Mouse (Mus musculus) neural tube, embryonic 14.5 days (tissue): ENCODE results near the gene Kel. TPM values are rescaled to one million over a fixed set of nuclear protein-coding genes. Genes with fewer than 3 reads are reported as not detected.

Source experiments
- ATAC-seq: fragments of 200-750 bp; cut with Nextera tagmentation; 2 replicates; pipeline ENCODE4 v1.8.0; 2017; ENCODE audit warnings: low read depth, mild to moderate bottlenecking, moderate TSS enrichment, moderate library complexity
- H3K27ac ChIP-seq: fragments of 300-500 bp; sonication (generic); 2 replicates; pipeline ENCODE4 v1.5.1; 2014; ENCODE audit warnings: low read depth, mild to moderate bottlenecking, control low read depth, low read length, moderate library complexity, mixed read lengths
- H3K27me3 ChIP-seq: fragments of 300-500 bp; sonication (generic); 2 replicates; pipeline ENCODE4 v1.6.1; 2014; ENCODE audit warnings: low read length; ENCODE audit not compliant: control insufficient read depth, insufficient read depth
- H3K36me3 ChIP-seq: fragments of 300-500 bp; sonication (generic); 2 replicates; pipeline ENCODE4 v1.6.1; 2014; ENCODE audit warnings: low read length, mixed read lengths; ENCODE audit not compliant: control insufficient read depth, insufficient read depth
- H3K4me1 ChIP-seq: fragments of 300-500 bp; sonication (generic); 2 replicates; pipeline ENCODE4 v1.6.1; 2014; ENCODE audit warnings: low read length; ENCODE audit not compliant: control insufficient read depth, insufficient read depth
- H3K4me2 ChIP-seq: fragments of 300-500 bp; sonication (generic); 2 replicates; pipeline ENCODE4 v1.6.1; 2014; ENCODE audit warnings: mild to moderate bottlenecking, low read depth, low read length, control low read depth
- H3K4me3 ChIP-seq: fragments of 300-500 bp; sonication (generic); 2 replicates; pipeline ENCODE4 v1.5.1; 2014; ENCODE audit warnings: low read depth, low read length, control low read depth, mixed read lengths
- H3K9ac ChIP-seq: fragments of 300-500 bp; sonication (generic); replicated peaks from 2 replicates; pipeline ENCODE4 v1.6.1; 2014; ENCODE audit warnings: low read depth, mild to moderate bottlenecking, control low read depth, low read length, mixed read lengths
- H3K9me3 ChIP-seq: fragments of 300-500 bp; sonication (generic); 2 replicates; pipeline ENCODE4 v1.6.1; 2016; ENCODE audit warnings: low read length; ENCODE audit not compliant: control insufficient read depth
- WGBS: fragments of 180-500 bp; shearing (Covaris S2); extraction: QIAGEN DNeasy Blood & Tissue Kit; methylation state at CpG from one replicate; pipeline ENCODE4 v1.1.7; 2014; 5-methylcytosine and 5-hydroxymethylcytosine counted together
- polyA plus RNA-seq: library from polyadenylated mRNA; unstranded; fragments of >200 nt; fragmentation: Nextera tagmentation; extraction: Ambion mirVana; gene quantifications from 2 replicates; pipeline ENCODE4 v1.2.1, GENCODE M21; 2014

Gene Kel
- polyA plus RNA-seq, 1 experiment from 2014 or later: 0.37 TPM

- ATAC-seq: no peak
- H3K4me1 ChIP-seq: no peaks in the 10 kb centered on the region
- no peaks in the 10 kb centered on the region for H3K36me3 ChIP-seq
- no peak overlapping the region for H3K27ac ChIP-seq
- 81% methylated on average over 1 of the region's 1 CpGs for WGBS
- H3K9ac ChIP-seq: no peak overlapping the region
- H3K4me3 ChIP-seq: no peak overlapping the region
- H3K27me3 ChIP-seq: no peaks in the 10 kb centered on the region
- H3K9me3 ChIP-seq: no peaks in the 10 kb centered on the region
- no peak overlapping the region for H3K4me2 ChIP-seq
Measured at GRCm38 (mm10) chr6:41658487-41658886, 45.7 kb downstream of the Kel start.

GRCm38 (mm10) chr6:41654648-41655047 is 49.5 kb downstream of the Kel start:
- Histone ChIP-seq H3K27ac (no peak overlapping the region), H3K4me1 (no peaks in the 10 kb centered on the region), H3K36me3 (no peaks in the 10 kb centered on the region), H3K4me2 (no peak overlapping the region), H3K4me3 (no peak overlapping the region), H3K9me3 (no peaks in the 10 kb centered on the region), H3K27me3 (no peaks in the 10 kb centered on the region), H3K9ac (no peak overlapping the region)
- no peak for ATAC-seq
- WGBS: 91% methylated on average over 8 of the region's 8 CpGs

GRCm38 (mm10) chr6:41653173-41653572 is 51.0 kb downstream of the Kel start:
- no peak overlapping the region for H3K4me3 ChIP-seq
- H3K4me1 ChIP-seq: no peaks in the 10 kb centered on the region
- H3K27ac ChIP-seq: no peak overlapping the region
- H3K36me3 ChIP-seq: no peaks in the 10 kb centered on the region
- ATAC-seq: no peak
- no peak overlapping the region for H3K4me2 ChIP-seq
- WGBS: 94% methylated on average over 5 of the region's 5 CpGs
- H3K9me3 ChIP-seq: no peaks in the 10 kb centered on the region
- H3K27me3 ChIP-seq: no peaks in the 10 kb centered on the region
- H3K9ac ChIP-seq: no peak overlapping the region

- no peaks in the 10 kb centered on the region for H3K27me3 ChIP-seq
- no peak overlapping the region for H3K4me2 ChIP-seq
- no peaks in the 10 kb centered on the region for H3K36me3 ChIP-seq
- no peak overlapping the region for H3K9ac ChIP-seq
- no peak overlapping the region for H3K27ac ChIP-seq
- H3K9me3 ChIP-seq: no peaks in the 10 kb centered on the region
- ATAC-seq: no peak
- H3K4me3 ChIP-seq: no peak overlapping the region
- H3K4me1 ChIP-seq: no peaks in the 10 kb centered on the region
Measured at GRCm38 (mm10) chr6:41646672-41647071, 57.5 kb downstream of the Kel start.

GRCm38 (mm10) chr6:41646220-41646619 is 57.9 kb downstream of the Kel start:
- Histone ChIP-seq H3K4me2 (no peak overlapping the region), H3K27ac (no peak overlapping the region), H3K36me3 (no peaks in the 10 kb centered on the region), H3K9me3 (no peaks in the 10 kb centered on the region), H3K4me3 (no peak overlapping the region), H3K27me3 (no peaks in the 10 kb centered on the region), H3K9ac (no peak overlapping the region), H3K4me1 (no peaks in the 10 kb centered on the region)
- 92% methylated on average over 3 of the region's 3 CpGs for WGBS
- no peak for ATAC-seq

- H3K4me2 ChIP-seq: no peak overlapping the region
- H3K9ac ChIP-seq: no peak overlapping the region
- H3K27ac ChIP-seq: no peak overlapping the region
- no peak overlapping the region for H3K4me3 ChIP-seq
- H3K9me3 ChIP-seq: no peaks in the 10 kb centered on the region
- H3K27me3 ChIP-seq: no peaks in the 10 kb centered on the region
- H3K4me1 ChIP-seq: no peaks in the 10 kb centered on the region
- H3K36me3 ChIP-seq: no peaks in the 10 kb centered on the region
- WGBS: 94% methylated on average over 3 of the region's 3 CpGs
- no peak for ATAC-seq
Measured at GRCm38 (mm10) chr6:41643227-41643626, 60.9 kb downstream of the Kel start.

- H3K4me2 ChIP-seq: no peak overlapping the region
- 90% methylated on average over 4 of the region's 4 CpGs for WGBS
- no peak overlapping the region for H3K9ac ChIP-seq
- no peak for ATAC-seq
- H3K9me3 ChIP-seq: no peaks in the 10 kb centered on the region
- no peaks in the 10 kb centered on the region for H3K36me3 ChIP-seq
- H3K4me3 ChIP-seq: no peak overlapping the region
- H3K27ac ChIP-seq: no peak overlapping the region
- H3K4me1 ChIP-seq: no peaks in the 10 kb centered on the region
- no peaks in the 10 kb centered on the region for H3K27me3 ChIP-seq
Measured at GRCm38 (mm10) chr6:41642765-41643164, 61.4 kb downstream of the Kel start.

GRCm38 (mm10) chr6:41641173-41641866 is 62.8 kb downstream of the Kel start:
- H3K4me3 ChIP-seq: no peak overlapping the region
- H3K27ac ChIP-seq: no peak overlapping the region
- no peaks in the 10 kb centered on the region for H3K9me3 ChIP-seq
- H3K36me3 ChIP-seq: no peaks in the 10 kb centered on the region
- no peak for ATAC-seq
- no peaks in the 10 kb centered on the region for H3K4me1 ChIP-seq
- WGBS: 89% methylated on average over 6 of the region's 6 CpGs
- no peak overlapping the region for H3K9ac ChIP-seq
- H3K4me2 ChIP-seq: no peak overlapping the region
- H3K27me3 ChIP-seq: no peaks in the 10 kb centered on the region

- H3K4me1 ChIP-seq: no peaks in the 10 kb centered on the region
- H3K4me3 ChIP-seq: no peak overlapping the region
- H3K27me3 ChIP-seq: no peaks in the 10 kb centered on the region
- no peak overlapping the region for H3K9ac ChIP-seq
- no peak overlapping the region for H3K27ac ChIP-seq
- no peaks in the 10 kb centered on the region for H3K36me3 ChIP-seq
- H3K4me2 ChIP-seq: no peak overlapping the region
- WGBS: 56% methylated on average over 3 of the region's 3 CpGs
- no peak for ATAC-seq
- no peaks in the 10 kb centered on the region for H3K9me3 ChIP-seq
Measured at GRCm38 (mm10) chr6:41640449-41640848, 63.7 kb downstream of the Kel start.
